Mouse (Mus musculus): ENCODE results near the gene Olfr866. TPM values are rescaled to one million over a fixed set of nuclear protein-coding genes. Genes with fewer than 3 reads are reported as not detected.

The Olfr866 gene
- polyA plus RNA-seq (2014; fragmentation: Illumina TruSeq; extraction: RNeasy Lipid Tissue Mini Kit (QIAGEN cat#74804); ENCODE audit: low read depth, low replicate concordance), result not detected

DNA sequence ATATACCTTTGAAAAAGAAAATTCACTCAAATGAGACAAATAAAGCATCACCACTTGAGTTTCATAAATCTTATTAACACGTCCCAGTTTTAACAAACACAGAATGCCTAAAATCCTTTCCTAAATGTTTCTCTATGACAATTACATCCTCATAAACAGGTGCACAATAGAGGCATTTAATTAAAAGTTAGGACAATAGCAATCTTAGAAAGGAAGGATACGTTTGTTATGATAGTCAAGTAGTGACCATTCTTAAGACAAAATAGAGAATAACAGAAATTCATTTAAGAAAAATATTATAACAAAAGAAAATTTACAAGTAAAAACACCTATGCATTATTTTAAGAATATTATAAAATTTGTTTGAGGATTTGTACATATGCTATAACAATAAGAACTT is at the start of gene Olfr866:
Olfr866 (minus strand) TSS at position 101 of the 400 bp plus-strand sequence.

DNA sequence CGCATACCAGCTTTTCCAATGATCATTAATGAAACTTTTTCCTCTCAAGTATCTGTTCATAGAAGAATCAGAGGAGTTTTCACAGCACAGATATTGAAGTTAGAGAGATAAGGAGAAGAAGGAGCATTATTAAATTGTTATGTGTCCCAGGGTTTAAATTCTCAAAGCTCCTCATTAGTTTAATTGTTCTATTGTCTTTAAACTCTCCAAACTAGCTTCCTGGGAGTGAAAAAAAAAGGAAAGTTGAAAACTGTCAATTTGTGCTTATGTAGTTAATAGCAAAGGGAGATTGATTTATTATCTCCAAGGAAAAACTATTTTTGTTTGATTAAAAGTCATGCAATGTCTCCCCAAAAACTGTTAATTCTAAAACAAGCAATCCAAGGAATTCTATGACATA is 29.6 kb upstream of the Olfr866 start, which contains the start of gene Olfr867:
Olfr867 (minus strand) TSS at position 101 of the 400 bp plus-strand sequence.

Other genes with a start within 250 kb of the Olfr866 start
- gene Olfr58, start 247.8 kb downstream of the Olfr866 start, polyA plus RNA-seq (2014; fragmentation: Illumina TruSeq; extraction: RNeasy Lipid Tissue Mini Kit (QIAGEN cat#74804); ENCODE audit: low read depth, low replicate concordance), result not detected
- gene Olfr859, start 223.1 kb downstream of the Olfr866 start, polyA plus RNA-seq (2014; fragmentation: Illumina TruSeq; extraction: RNeasy Lipid Tissue Mini Kit (QIAGEN cat#74804); ENCODE audit: low read depth, low replicate concordance), result not detected
- gene Olfr860, start 178.3 kb downstream of the Olfr866 start, polyA plus RNA-seq (2014; fragmentation: Illumina TruSeq; extraction: RNeasy Lipid Tissue Mini Kit (QIAGEN cat#74804); ENCODE audit: low read depth, low replicate concordance), result not detected
- not detected for gene Olfr862, start 140.0 kb downstream of the Olfr866 start, polyA plus RNA-seq (2014; fragmentation: Illumina TruSeq; extraction: RNeasy Lipid Tissue Mini Kit (QIAGEN cat#74804); ENCODE audit: low read depth, low replicate concordance)
- not detected for gene Olfr77, start 111.2 kb downstream of the Olfr866 start, polyA plus RNA-seq (2014; fragmentation: Illumina TruSeq; extraction: RNeasy Lipid Tissue Mini Kit (QIAGEN cat#74804); ENCODE audit: low read depth, low replicate concordance)
- not detected for gene Olfr867, start 29.5 kb upstream of the Olfr866 start, polyA plus RNA-seq (2014; fragmentation: Illumina TruSeq; extraction: RNeasy Lipid Tissue Mini Kit (QIAGEN cat#74804); ENCODE audit: low read depth, low replicate concordance)
- gene Olfr868, start 70.6 kb upstream of the Olfr866 start, polyA plus RNA-seq (2014; fragmentation: Illumina TruSeq; extraction: RNeasy Lipid Tissue Mini Kit (QIAGEN cat#74804); ENCODE audit: low read depth, low replicate concordance), result not detected
- gene Olfr869, start 101.0 kb upstream of the Olfr866 start, polyA plus RNA-seq (2014; fragmentation: Illumina TruSeq; extraction: RNeasy Lipid Tissue Mini Kit (QIAGEN cat#74804); ENCODE audit: low read depth, low replicate concordance), result not detected
- gene Olfr870, start 146.0 kb upstream of the Olfr866 start, polyA plus RNA-seq (2014; fragmentation: Illumina TruSeq; extraction: RNeasy Lipid Tissue Mini Kit (QIAGEN cat#74804); ENCODE audit: low read depth, low replicate concordance), result not detected
- gene Olfr871, start 184.2 kb upstream of the Olfr866 start, polyA plus RNA-seq (2014; fragmentation: Illumina TruSeq; extraction: RNeasy Lipid Tissue Mini Kit (QIAGEN cat#74804); ENCODE audit: low read depth, low replicate concordance), result not detected
- gene Olfr872, start 209.1 kb upstream of the Olfr866 start, polyA plus RNA-seq (2014; fragmentation: Illumina TruSeq; extraction: RNeasy Lipid Tissue Mini Kit (QIAGEN cat#74804); ENCODE audit: low read depth, low replicate concordance), result not detected